Mouse (Mus musculus): ENCODE measurements around the gene Atp6v0a4. TPM values are rescaled to one million over a fixed set of nuclear protein-coding genes. Genes with fewer than 3 reads are reported as not detected.

Atp6v0a4 gene
- polyA plus RNA-seq, 1 experiment from 2014 or later: 0.14 TPM

- Histone ChIP-seq H3K9ac (no peak overlapping the region), H3K27ac (ENCODE audit: low read depth) (no peak overlapping the region), H3K4me1 (ENCODE audit: insufficient read depth) (peaks cover 7% of the 10 kb centered on the region), H3K4me2 (no peak overlapping the region), H3K36me3 (ENCODE audit: insufficient read depth) (no peaks in the 10 kb centered on the region), H3K4me3 (ENCODE audit: low read depth, low read length) (no peak overlapping the region), H3K27me3 (ENCODE audit: insufficient read depth, low read length) (no peaks in the 10 kb centered on the region), H3K9me3 (ENCODE audit: low read depth, low read length) (no peaks in the 10 kb centered on the region)
- DNase-seq (peak; percentile 24), ATAC-seq (ENCODE audit: insufficient read depth) (peak; percentile 47; the same call in 1 of the 2 replicates)
- 45% methylated on average over 4 of the region's 4 CpGs for WGBS
- TF ChIP-seq CTCF (IDR thresholded peaks at IDR 0.05; ENCODE audit: low read depth): no peak
These were observed 44.0 kb downstream of the Atp6v0a4 start for GRCm38 (mm10) chr6:38080364-38080763.

GRCm38 (mm10) chr6:38073592-38073991 lies 50.8 kb downstream of the Atp6v0a4 start:
- DNase-seq (no peak), ATAC-seq (ENCODE audit: insufficient read depth) (no peak)
- no peak overlapping the region for H3K9ac ChIP-seq

GRCm38 (mm10) chr6:38072137-38072796 lies 52.1 kb downstream of the Atp6v0a4 start:
- Histone ChIP-seq H3K4me3 (ENCODE audit: low read depth, low read length) (no peak overlapping the region), H3K27me3 (ENCODE audit: insufficient read depth, low read length) (no peaks in the 10 kb centered on the region), H3K4me2 (no peak overlapping the region), H3K9me3 (ENCODE audit: low read depth, low read length) (no peaks in the 10 kb centered on the region), H3K4me1 (ENCODE audit: insufficient read depth) (no peaks in the 10 kb centered on the region), H3K36me3 (ENCODE audit: insufficient read depth) (no peaks in the 10 kb centered on the region), H3K9ac (no peak overlapping the region), H3K27ac (ENCODE audit: low read depth) (no peak overlapping the region)
- ATAC-seq (ENCODE audit: insufficient read depth) (no peak), DNase-seq (no peak)
- no peak for TF ChIP-seq CTCF (IDR thresholded peaks at IDR 0.05; ENCODE audit: low read depth)
- 61% methylated on average over 5 of the region's 5 CpGs for WGBS

More at GRCm38 (mm10) chr6:38073592-38073991, 50.8 kb downstream of the Atp6v0a4 start:
- no peak overlapping the region for H3K4me3 ChIP-seq (ENCODE audit: low read depth, low read length)
- H3K9me3 ChIP-seq (ENCODE audit: low read depth, low read length): no peaks in the 10 kb centered on the region
- no peaks in the 10 kb centered on the region for H3K36me3 ChIP-seq (ENCODE audit: insufficient read depth)
- H3K27ac ChIP-seq (ENCODE audit: low read depth): no peak overlapping the region
- 90% methylated on average over 3 of the region's 3 CpGs for WGBS
- TF ChIP-seq CTCF (IDR thresholded peaks at IDR 0.05; ENCODE audit: low read depth): no peak
- no peaks in the 10 kb centered on the region for H3K4me1 ChIP-seq (ENCODE audit: insufficient read depth)
- no peak overlapping the region for H3K4me2 ChIP-seq
- H3K27me3 ChIP-seq (ENCODE audit: insufficient read depth, low read length): no peaks in the 10 kb centered on the region

DNA sequence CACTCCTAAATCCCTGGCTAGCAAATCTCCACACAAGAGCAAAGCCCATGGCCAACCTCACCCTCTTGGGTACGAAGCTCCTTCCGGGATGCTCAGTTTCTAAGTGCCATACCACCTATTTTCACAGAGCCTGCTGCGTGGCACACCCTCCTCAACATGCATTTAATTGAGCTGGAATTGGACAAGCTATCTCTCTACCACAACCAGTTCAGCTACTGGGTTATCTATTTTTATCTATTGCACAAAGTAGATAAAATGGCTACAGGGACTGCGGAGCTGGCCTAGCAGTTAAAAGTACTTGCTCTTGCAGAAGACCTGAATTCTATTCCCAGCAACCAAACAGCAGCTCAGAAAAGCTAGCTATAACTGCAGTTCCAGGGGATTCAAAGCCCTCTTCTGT lies 53.1 kb downstream of the Atp6v0a4 start:
- WGBS: 88% methylated on average over 4 of the region's 4 CpGs
- H3K4me3 ChIP-seq (ENCODE audit: low read depth, low read length): no peak overlapping the region
- no peak overlapping the region for H3K4me2 ChIP-seq
- DNase-seq (no peak), ATAC-seq (ENCODE audit: insufficient read depth) (no peak)
- no peaks in the 10 kb centered on the region for H3K27me3 ChIP-seq (ENCODE audit: insufficient read depth, low read length)
- TF ChIP-seq CTCF (IDR thresholded peaks at IDR 0.05; ENCODE audit: low read depth): no peak
- no peaks in the 10 kb centered on the region for H3K36me3 ChIP-seq (ENCODE audit: insufficient read depth)
- no peak overlapping the region for H3K9ac ChIP-seq
- no peaks in the 10 kb centered on the region for H3K9me3 ChIP-seq (ENCODE audit: low read depth, low read length)
- H3K27ac ChIP-seq (ENCODE audit: low read depth): no peak overlapping the region
- no peaks in the 10 kb centered on the region for H3K4me1 ChIP-seq (ENCODE audit: insufficient read depth)

DNA sequence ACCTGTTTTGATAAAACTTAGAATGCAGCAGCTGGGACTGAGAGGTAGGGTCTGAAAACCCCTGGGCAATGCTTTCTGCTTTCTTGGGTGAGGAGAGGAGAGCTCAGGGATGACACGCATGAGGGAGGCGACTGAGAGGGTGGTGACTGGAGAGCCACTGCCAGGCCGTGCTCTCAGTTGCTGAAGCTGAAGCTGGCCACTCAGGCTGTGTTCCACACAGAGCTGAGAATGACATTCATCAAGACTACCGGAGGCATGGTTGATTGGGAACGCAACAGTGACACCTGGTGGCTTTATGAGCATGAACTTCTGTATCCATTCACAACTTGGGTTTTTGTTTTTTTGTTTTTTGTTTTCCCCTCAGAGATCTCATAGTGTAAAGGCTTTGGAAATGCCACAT lies 58.2 kb downstream of the Atp6v0a4 start:
- no peaks in the 10 kb centered on the region for H3K27me3 ChIP-seq (ENCODE audit: insufficient read depth, low read length)
- peak; percentile 87 for TF ChIP-seq CTCF (IDR thresholded peaks at IDR 0.05; ENCODE audit: low read depth)
- under 1% methylated on average over 5 of the region's 5 CpGs for WGBS
- DNase-seq (peak; percentile 91), ATAC-seq (ENCODE audit: insufficient read depth) (peak; percentile 82)
- no peaks in the 10 kb centered on the region for H3K4me1 ChIP-seq (ENCODE audit: insufficient read depth)
- no peak overlapping the region for H3K27ac ChIP-seq (ENCODE audit: low read depth)
- peaks cover 4% of the 10 kb centered on the region; the same call in 1 of the 2 replicates for H3K9me3 ChIP-seq (ENCODE audit: low read depth, low read length)
- no peak overlapping the region for H3K9ac ChIP-seq
- H3K4me3 ChIP-seq (ENCODE audit: low read depth, low read length): no peak overlapping the region
- H3K4me2 ChIP-seq: no peak overlapping the region
- H3K36me3 ChIP-seq (ENCODE audit: insufficient read depth): no peaks in the 10 kb centered on the region

- ATAC-seq (ENCODE audit: insufficient read depth): peak; percentile 41; the same call in 1 of the 2 replicates
- WGBS: 66% methylated on average over 11 of the region's 11 CpGs
- no peak overlapping the region for H3K4me3 ChIP-seq (ENCODE audit: low read depth, low read length)
These were observed 58.8 kb downstream of the Atp6v0a4 start for GRCm38 (mm10) chr6:38065501-38066122.

DNA sequence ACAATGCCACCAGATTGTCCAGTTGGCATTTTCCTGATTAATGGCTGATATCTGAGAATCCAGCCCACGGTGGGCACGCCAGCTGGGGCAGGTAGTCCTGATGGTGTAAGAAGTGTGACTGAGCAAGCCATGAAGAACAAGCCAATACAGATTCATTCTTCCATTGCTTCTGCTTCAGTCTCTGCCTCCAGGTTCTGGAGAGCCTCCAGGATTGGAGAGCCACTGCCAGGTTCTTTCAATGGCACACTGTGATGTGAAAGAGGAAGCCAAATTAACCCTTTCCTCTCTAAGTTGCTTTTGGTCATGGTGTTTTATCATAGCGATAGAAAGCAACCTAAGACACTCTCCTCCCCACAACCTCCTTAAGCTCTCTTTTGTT lies 59.3 kb downstream of the Atp6v0a4 start:
- Histone ChIP-seq H3K9ac (no peak overlapping the region), H3K36me3 (ENCODE audit: insufficient read depth) (no peaks in the 10 kb centered on the region), H3K4me1 (ENCODE audit: insufficient read depth) (no peaks in the 10 kb centered on the region), H3K4me2 (no peak overlapping the region), H3K9me3 (ENCODE audit: low read depth, low read length) (peaks cover 4% of the 10 kb centered on the region; the same call in 1 of the 2 replicates), H3K27ac (ENCODE audit: low read depth) (no peak overlapping the region), H3K27me3 (ENCODE audit: insufficient read depth, low read length) (no peaks in the 10 kb centered on the region), H3K4me3 (ENCODE audit: low read depth, low read length) (no peak overlapping the region)
- TF ChIP-seq CTCF (IDR thresholded peaks at IDR 0.05; ENCODE audit: low read depth): no peak
- 71% methylated on average over 3 of the region's 3 CpGs for WGBS
- DNase-seq (no peak), ATAC-seq (ENCODE audit: insufficient read depth) (no peak)

More at GRCm38 (mm10) chr6:38065501-38066122, 58.8 kb downstream of the Atp6v0a4 start:
- 0 out of 2 replicates have a peak overlapping the region, but pooled peaks have one; percentile 7 for H3K4me2 ChIP-seq
- no peak overlapping the region for H3K9ac ChIP-seq
- DNase-seq: no peak
- no peak for TF ChIP-seq CTCF (IDR thresholded peaks at IDR 0.05; ENCODE audit: low read depth)
- no peaks in the 10 kb centered on the region for H3K27me3 ChIP-seq (ENCODE audit: insufficient read depth, low read length)
- H3K4me1 ChIP-seq (ENCODE audit: insufficient read depth): no peaks in the 10 kb centered on the region
- no peak overlapping the region for H3K27ac ChIP-seq (ENCODE audit: low read depth)
- H3K36me3 ChIP-seq (ENCODE audit: insufficient read depth): no peaks in the 10 kb centered on the region
- peaks cover 4% of the 10 kb centered on the region; the same call in 1 of the 2 replicates for H3K9me3 ChIP-seq (ENCODE audit: low read depth, low read length)

Data from lung, embryonic 14.5 days (tissue).